Mouse (Mus musculus) E14TG2a.4 (cell line): Measurements from ENCODE around the gene Plxdc2.

ENCODE experiments used
- CTCF ChIP-seq: conservative IDR thresholded peaks from 2 replicates; pipeline ENCODE4 v1.5.1; 2014; ENCODE audit warnings: low read length
- NANOG ChIP-seq: IDR thresholded peaks from 2 replicates; pipeline ENCODE4 v1.6.1; 2014; ENCODE audit warnings: borderline replicate concordance, low read length, mixed read lengths
- POU5F1 ChIP-seq: IDR thresholded peaks from 2 replicates; pipeline ENCODE4 v1.6.1; 2014; ENCODE audit warnings: low read length, borderline replicate concordance

DNA sequence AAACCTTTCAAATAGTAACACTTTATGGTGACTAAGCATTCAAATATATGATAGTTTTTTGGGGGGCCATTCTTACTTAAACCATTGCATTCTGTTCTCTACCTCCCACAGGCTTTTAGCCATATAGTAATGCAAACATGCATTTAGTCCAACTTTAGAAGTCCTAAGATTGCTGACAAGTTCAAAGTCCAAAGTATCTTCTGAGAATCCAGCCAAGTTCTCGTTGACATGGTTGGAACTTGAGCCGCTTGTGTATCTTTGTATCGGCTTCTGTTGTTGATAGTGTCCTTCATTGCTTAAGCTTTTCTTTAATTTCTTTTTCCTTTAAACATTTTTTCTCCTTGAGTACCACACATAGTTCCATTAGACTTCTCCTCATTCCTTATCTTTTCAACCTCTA lies 286.0 kb downstream of the Plxdc2 start:
- TF ChIP-seq CTCF (no peak), NANOG (no peak), POU5F1 (no peak)
